Mouse (Mus musculus): ENCODE data around the gene AC131692.1. TPM values are rescaled to one million over a fixed set of nuclear protein-coding genes. Genes with fewer than 3 reads are reported as not detected.

AC131692.1 gene
- polyA plus RNA-seq, 1 experiment from 2014 or later: not detected

DNA sequence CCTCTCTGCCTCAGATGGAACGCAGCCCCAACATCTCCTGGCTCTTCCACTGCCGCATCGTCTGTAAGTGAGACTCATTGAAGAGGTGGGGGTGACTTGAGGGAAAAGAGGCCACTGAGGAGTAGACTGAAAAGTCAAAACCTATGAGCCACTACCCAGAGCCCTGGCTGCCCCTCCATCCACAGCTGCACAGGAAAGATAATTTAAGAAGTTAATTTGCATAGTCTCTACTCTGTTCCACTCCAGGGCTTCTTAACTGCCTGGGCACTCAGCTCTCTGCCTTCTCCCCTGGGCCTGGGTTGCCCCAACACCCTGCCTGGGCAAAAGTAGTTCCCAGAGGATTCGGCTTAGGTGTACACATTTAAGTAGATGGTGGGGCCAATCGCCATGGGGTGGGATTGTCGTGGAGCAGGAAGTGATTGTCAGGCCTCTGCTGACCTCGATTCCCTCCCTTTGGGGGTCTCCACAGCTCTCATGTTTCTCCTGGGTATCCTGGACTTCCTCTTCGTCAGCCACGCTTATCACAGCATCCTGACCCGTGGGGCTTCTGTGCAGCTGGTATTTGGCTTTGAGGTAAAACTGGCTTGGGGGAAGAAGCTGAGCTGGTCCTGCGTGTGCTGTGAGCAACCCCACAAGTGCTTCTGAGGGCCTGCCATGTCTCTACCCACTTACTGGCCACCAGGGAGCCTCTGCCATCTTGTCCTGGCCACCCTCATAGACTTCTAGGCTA, 45.4 kb upstream of the AC131692.1 start:
- H3K36me3 ChIP-seq (ENCODE audit: control insufficient read depth, insufficient read depth, low read length): peaks cover 39% of the 10 kb centered on the region
- no peaks in the 10 kb centered on the region for H3K9me3 ChIP-seq (ENCODE audit: control insufficient read depth, low read length)
- no peak overlapping the region for H3K27ac ChIP-seq (replicated peaks)
- DNase-seq (ENCODE audit: low spot score) (no peak), ATAC-seq (ENCODE audit: low FRiP score, low TSS enrichment) (no peak)
- H3K9ac ChIP-seq (ENCODE audit: low read length): no peak overlapping the region
- 85% methylated on average over 11 of the region's 11 CpGs for WGBS
- H3K4me1 ChIP-seq (replicated peaks; ENCODE audit: control insufficient read depth, insufficient read depth): 0 out of 2 replicates have a peak, but pooled peaks cover 2% of the 10 kb centered on the region
- H3K4me3 ChIP-seq (ENCODE audit: low read depth, low read length): no peak overlapping the region
- no peaks in the 10 kb centered on the region for H3K27me3 ChIP-seq (ENCODE audit: control insufficient read depth, insufficient read depth, low read length)
- no peak for TF ChIP-seq CTCF (IDR thresholded peaks at IDR 0.05; ENCODE audit: low read depth)
- TF ChIP-seq EP300 (optimal IDR thresholded peaks at IDR 0.05): no peak
- no peak overlapping the region for H3K4me2 ChIP-seq (replicated peaks; ENCODE audit: low read depth)

DNA sequence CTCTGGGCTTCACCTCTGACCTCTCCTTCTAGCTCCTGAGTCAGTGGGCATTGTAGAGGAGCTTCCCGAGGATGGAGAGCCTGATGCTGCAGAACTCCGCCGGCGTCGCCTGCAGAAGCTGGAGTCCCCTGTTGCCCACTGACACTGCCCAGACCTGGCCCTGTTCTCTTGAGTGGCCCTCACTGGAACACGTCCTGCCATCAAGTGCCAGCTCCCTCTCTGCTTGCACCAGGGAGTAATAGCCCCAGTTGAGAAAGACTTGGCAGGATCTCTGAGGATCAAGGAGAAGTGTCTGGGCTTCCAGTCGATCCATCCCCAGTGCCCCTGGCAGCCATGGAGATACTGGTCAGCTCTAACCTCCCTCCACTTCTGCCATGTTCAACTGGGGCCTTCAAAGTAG, 41.7 kb upstream of the AC131692.1 start:
- 83% methylated on average over 7 of the region's 7 CpGs for WGBS
- H3K4me3 ChIP-seq (ENCODE audit: low read depth, low read length): no peak overlapping the region
- peaks cover 39% of the 10 kb centered on the region for H3K36me3 ChIP-seq (ENCODE audit: control insufficient read depth, insufficient read depth, low read length)
- TF ChIP-seq EP300 (optimal IDR thresholded peaks at IDR 0.05) (no peak), CTCF (IDR thresholded peaks at IDR 0.05; ENCODE audit: low read depth) (no peak)
- DNase-seq (ENCODE audit: low spot score): no peak
- ATAC-seq (ENCODE audit: low FRiP score, low TSS enrichment): no peak
- H3K27ac ChIP-seq (replicated peaks): no peak overlapping the region
- H3K9ac ChIP-seq (ENCODE audit: low read length): no peak overlapping the region
- H3K9me3 ChIP-seq (ENCODE audit: control insufficient read depth, low read length): no peaks in the 10 kb centered on the region
- peaks cover 2% of the 10 kb centered on the region; the same call in 1 of the 2 replicates for H3K4me1 ChIP-seq (replicated peaks; ENCODE audit: control insufficient read depth, insufficient read depth)
- no peaks in the 10 kb centered on the region for H3K27me3 ChIP-seq (ENCODE audit: control insufficient read depth, insufficient read depth, low read length)
- no peak overlapping the region for H3K4me2 ChIP-seq (replicated peaks; ENCODE audit: low read depth)

DNA sequence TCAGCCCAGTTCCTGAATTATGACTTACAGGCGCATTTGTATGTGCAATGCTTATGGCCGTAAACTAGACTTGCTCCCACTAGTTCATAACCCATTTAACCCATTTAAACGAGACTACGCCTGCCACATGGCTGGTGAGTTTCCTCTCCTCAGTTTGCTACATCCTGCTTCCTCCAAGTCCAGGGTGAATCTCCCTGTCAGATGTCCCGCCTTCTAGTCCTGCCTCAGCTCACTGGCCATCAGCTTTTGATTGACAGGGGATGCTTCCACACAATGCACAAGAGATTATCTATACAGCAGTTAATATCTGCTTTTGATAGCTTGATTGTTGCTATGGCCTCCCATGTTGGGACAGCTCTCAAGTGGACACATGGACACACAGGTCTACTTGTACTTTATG, 39.9 kb upstream of the AC131692.1 start:
- 77% methylated on average over 5 of the region's 5 CpGs for WGBS
- TF ChIP-seq CTCF (IDR thresholded peaks at IDR 0.05; ENCODE audit: low read depth) (no peak), EP300 (optimal IDR thresholded peaks at IDR 0.05) (no peak)

DNA sequence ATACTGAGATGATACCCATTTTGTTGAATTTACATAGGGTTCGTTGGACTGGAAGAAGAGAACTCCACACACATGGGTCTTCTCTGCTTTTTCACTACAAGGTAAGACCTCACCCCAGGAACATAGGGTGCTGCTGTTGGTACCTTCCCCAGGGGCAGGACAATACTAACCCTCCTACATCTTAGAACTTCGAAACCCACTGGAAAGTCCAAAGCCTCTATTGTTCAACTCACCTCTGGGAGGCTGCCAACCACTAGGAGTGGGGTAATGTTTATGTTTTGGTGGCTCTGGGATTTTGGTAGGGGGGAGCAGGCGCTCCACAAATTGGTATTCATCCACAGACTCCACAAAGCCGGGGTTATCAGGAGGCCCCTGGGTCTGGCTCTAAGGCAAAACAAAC, 37.5 kb upstream of the AC131692.1 start:
- H3K9ac ChIP-seq (ENCODE audit: low read length): peak overlapping the region; percentile 32; the same call in 1 of the 2 replicates
- H3K4me2 ChIP-seq (replicated peaks; ENCODE audit: low read depth): peak overlapping the region; percentile 81
- TF ChIP-seq CTCF (IDR thresholded peaks at IDR 0.05; ENCODE audit: low read depth) (no peak), EP300 (optimal IDR thresholded peaks at IDR 0.05) (no peak)
- H3K9me3 ChIP-seq (ENCODE audit: control insufficient read depth, low read length): no peaks in the 10 kb centered on the region
- peak overlapping the region; percentile 76 for H3K4me3 ChIP-seq (ENCODE audit: low read depth, low read length)
- H3K27ac ChIP-seq (replicated peaks): no peak overlapping the region
- 39% methylated on average over 4 of the region's 4 CpGs for WGBS
- no peaks in the 10 kb centered on the region; the same call in 1 of the 2 replicates for H3K4me1 ChIP-seq (replicated peaks; ENCODE audit: control insufficient read depth, insufficient read depth)
- DNase-seq (ENCODE audit: low spot score): no peak
- no peaks in the 10 kb centered on the region for H3K27me3 ChIP-seq (ENCODE audit: control insufficient read depth, insufficient read depth, low read length)
- H3K36me3 ChIP-seq (ENCODE audit: control insufficient read depth, insufficient read depth, low read length): peaks cover 11% of the 10 kb centered on the region
- no peak for ATAC-seq (ENCODE audit: low FRiP score, low TSS enrichment)

More for the DNA sequence above, 39.9 kb upstream of the AC131692.1 start:
- DNase-seq (ENCODE audit: low spot score) (no peak), ATAC-seq (ENCODE audit: low FRiP score, low TSS enrichment) (no peak)
- Histone ChIP-seq H3K4me2 (replicated peaks; ENCODE audit: low read depth) (no peak overlapping the region), H3K4me3 (ENCODE audit: low read depth, low read length) (no peak overlapping the region), H3K4me1 (replicated peaks; ENCODE audit: control insufficient read depth, insufficient read depth) (no peaks in the 10 kb centered on the region; the same call in 1 of the 2 replicates), H3K9me3 (ENCODE audit: control insufficient read depth, low read length) (no peaks in the 10 kb centered on the region), H3K9ac (ENCODE audit: low read length) (no peak overlapping the region), H3K36me3 (ENCODE audit: control insufficient read depth, insufficient read depth, low read length) (peaks cover 32% of the 10 kb centered on the region), H3K27ac (replicated peaks) (no peak overlapping the region), H3K27me3 (ENCODE audit: control insufficient read depth, insufficient read depth, low read length) (no peaks in the 10 kb centered on the region)

- under 1% methylated on average over 61 of the region's 63 CpGs for WGBS
- peaks cover 3% of the 10 kb centered on the region for H3K4me1 ChIP-seq (replicated peaks; ENCODE audit: control insufficient read depth, insufficient read depth)
- peaks cover 4% of the 10 kb centered on the region for H3K36me3 ChIP-seq (ENCODE audit: control insufficient read depth, insufficient read depth, low read length)
- TF ChIP-seq EP300 (optimal IDR thresholded peaks at IDR 0.05): no peak
- TF ChIP-seq CTCF (IDR thresholded peaks at IDR 0.05; ENCODE audit: low read depth): no peak
- DNase-seq (ENCODE audit: low spot score) (peak; percentile 99), ATAC-seq (ENCODE audit: low FRiP score, low TSS enrichment) (peak; percentile 85)
- H3K27me3 ChIP-seq (ENCODE audit: control insufficient read depth, insufficient read depth, low read length): no peaks in the 10 kb centered on the region
- peak within 1 kb of the TSS; percentile 89 for H3K9ac ChIP-seq (ENCODE audit: low read length)
- peak within 1 kb of the TSS; percentile 81 for H3K4me2 ChIP-seq (replicated peaks; ENCODE audit: low read depth)
- H3K27ac ChIP-seq (replicated peaks): peak within 1 kb of the TSS; percentile 87
- no peaks in the 10 kb centered on the region for H3K9me3 ChIP-seq (ENCODE audit: control insufficient read depth, low read length)
- peak within 1 kb of the TSS; percentile 76 for H3K4me3 ChIP-seq (ENCODE audit: low read depth, low read length)
These were observed 36.7 kb upstream of the AC131692.1 start, which contains the start of the genes Mrpl49 and Fau for GRCm38 (mm10) chr19:6057313-6058096. Mrpl49 (minus strand) TSS chr19:6057785. Fau (plus strand) TSS chr19:6057844.
